Mouse (Mus musculus) testis, adult 2 months (tissue): Measurements from ENCODE around the gene Ccdc114.

Source experiments
- CTCF ChIP-seq: fragments of 200-500 bp; IDR thresholded peaks from 2 replicates; pipeline ENCODE4 v1.5.1; 2012; ENCODE audit warnings: low read depth, mild to moderate bottlenecking, inconsistent platforms, low read length, moderate library complexity; ENCODE audit not compliant: control insufficient read depth, insufficient read depth, insufficient replicate concordance
- POLR2A ChIP-seq: fragments of 200-500 bp; IDR thresholded peaks from 2 replicates; pipeline ENCODE4 v1.6.1; 2012; ENCODE audit warnings: low read depth, mild to moderate bottlenecking, inconsistent platforms, low read length, moderate library complexity; ENCODE audit not compliant: control insufficient read depth

DNA sequence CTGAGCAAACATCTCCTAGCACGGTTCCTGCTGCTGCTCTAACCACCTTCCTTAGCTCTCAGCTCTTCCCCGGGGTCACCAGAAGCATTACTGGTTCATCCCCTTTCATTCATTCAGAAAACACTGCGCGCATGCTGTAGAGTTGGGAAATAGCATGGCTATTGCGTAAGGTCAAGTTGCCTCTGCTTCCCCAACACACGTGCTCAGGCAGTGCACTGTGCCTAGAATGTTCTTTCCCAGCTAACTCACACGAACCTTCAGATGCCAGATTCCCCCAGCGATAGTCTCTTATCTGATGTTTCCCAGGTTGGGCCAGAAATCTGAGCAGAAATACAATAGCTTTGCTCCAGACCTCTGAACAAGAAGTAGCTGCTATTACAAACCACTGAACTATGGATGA lies 68.6 kb downstream of the Ccdc114 start:
- TF ChIP-seq POLR2A (no peak), CTCF (no peak)
